Mouse (Mus musculus): Measurements from ENCODE around the gene Cnnm4.

DNA sequence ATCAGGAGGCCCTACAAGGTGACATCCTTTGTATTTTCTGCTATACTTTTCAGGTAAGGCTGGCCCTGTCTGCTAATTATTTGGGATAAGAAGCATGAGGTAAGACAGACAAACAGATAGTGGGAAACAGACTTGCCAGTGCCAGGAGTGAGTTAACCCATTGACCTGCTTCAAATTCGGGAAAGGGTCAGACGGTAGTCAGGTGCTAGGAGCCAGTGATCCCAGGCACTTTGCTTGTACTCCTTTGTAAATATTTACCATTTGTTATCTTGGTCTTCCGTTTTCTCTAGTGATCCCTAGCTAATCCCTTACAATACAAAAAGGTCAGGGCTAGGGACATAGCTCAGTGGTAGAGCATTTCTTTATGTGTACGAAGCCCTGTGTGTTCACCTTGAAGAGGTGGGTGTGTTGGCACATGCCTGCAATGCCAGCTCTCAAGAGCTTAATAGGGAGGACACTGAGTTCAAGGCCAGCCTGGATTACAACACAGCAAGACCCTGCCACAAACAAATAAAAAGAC is 5.7 kb upstream of the Cnnm4 start:
- no peak for TF ChIP-seq EP300 (IDR thresholded peaks at IDR 0.05; ENCODE audit: low read depth)
- no peak for TF ChIP-seq CTCF (IDR thresholded peaks at IDR 0.05; ENCODE audit: low read depth)
